Mouse (Mus musculus) gastrocnemius, adult 2 months (tissue): ENCODE measurements around the gene Edrf1. TPM values are rescaled to one million over a fixed set of nuclear protein-coding genes. Genes with fewer than 3 reads are reported as not detected.
A peak's percentile ranks its signal among the peaks of the same experiment; 100 is the strongest.

Experiments used
- DNase-seq: peaks from one replicate; pipeline ENCODE4 v3.0.0; 2022
- H3K27ac ChIP-seq: fragments of 200-600 bp; 2 replicates; pipeline ENCODE4 v1.8.1; 2022; ENCODE audit warnings: mild to moderate bottlenecking
- H3K4me3 ChIP-seq: fragments of 200-600 bp; 2 replicates; pipeline ENCODE4 v1.8.1; 2022; ENCODE audit warnings: mild to moderate bottlenecking, moderate library complexity
- CTCF ChIP-seq: fragments of 200-600 bp; IDR thresholded peaks from 2 replicates; pipeline ENCODE4 v1.8.1; 2022; ENCODE audit warnings: antibody characterized with exemption, mild to moderate bottlenecking, moderate library complexity
- intact Hi-C: fragments of 180-260 bp; cut with DNase I; formaldehyde crosslinking; loops from one replicate; pipeline ENCODE4 v1.15.1; 2025
- total RNA-seq, 2 experiments: library from RNA; stranded (reverse); gene quantifications; 2 replicates each; pipeline ENCODE4 v1.2.3; 2021

Edrf1 gene
- total RNA-seq, 2 experiments from 2014 or later: 8.5 TPM

GRCm38 (mm10) chr7:133623226-133623625, 14.1 kb upstream of the Edrf1 start:
- intact Hi-C loops: no loop called here
- H3K4me3 ChIP-seq: no peak overlapping the region
- DNase-seq: no peak
- no peak overlapping the region for H3K27ac ChIP-seq
- TF ChIP-seq CTCF: no peak

GRCm38 (mm10) chr7:133627184-133627936, 10.0 kb upstream of the Edrf1 start:
- no peak for TF ChIP-seq CTCF
- no peak for DNase-seq
- intact Hi-C loops: no loop called here
- H3K4me3 ChIP-seq: no peak overlapping the region
- no peak overlapping the region for H3K27ac ChIP-seq

DNA sequence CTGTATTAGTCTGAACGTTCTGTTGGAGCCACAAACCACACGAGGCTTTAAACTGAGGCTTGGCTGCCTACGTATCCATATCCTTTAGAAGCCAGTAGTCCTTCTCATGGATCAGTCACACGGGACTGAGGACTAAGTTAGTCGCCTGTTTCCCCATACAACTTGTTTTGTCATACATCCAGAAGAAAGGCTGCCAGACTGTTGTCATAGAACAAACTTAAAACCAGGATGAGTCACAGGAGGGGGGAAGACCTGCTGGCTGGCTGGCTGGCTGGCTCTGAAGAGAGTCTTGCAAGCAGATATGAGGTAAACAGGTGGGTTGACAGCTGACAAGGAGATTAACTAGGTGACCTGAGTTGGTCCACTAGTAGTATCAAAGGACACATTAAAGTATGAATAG, 6.5 kb upstream of the Edrf1 start:
- Histone ChIP-seq H3K27ac (no peak overlapping the region), H3K4me3 (no peak overlapping the region)
- intact Hi-C loops: loop anchor here (10.0 kb wide), 2 partner anchors 446 to 586 kb away; no protein-coding TSS in a partner anchor
- DNase-seq: no peak
- TF ChIP-seq CTCF: no peak

- no peak overlapping the region for H3K4me3 ChIP-seq
- TF ChIP-seq CTCF: peak; percentile 71
- H3K27ac ChIP-seq: no peak overlapping the region
- peak; percentile 57 for DNase-seq
- intact Hi-C loops: loop anchor here (10.0 kb wide), 2 partner anchors 448 to 588 kb away; no protein-coding TSS in a partner anchor
Observed at GRCm38 (mm10) chr7:133632476-133632875, 4.9 kb upstream of the Edrf1 start.

- no peak for DNase-seq
- intact Hi-C loops: loop anchor here (5.0 to 10.0 kb wide), 4 partner anchors 72 to 590 kb away; partner anchors contain the start of genes Bccip, Ctbp2 and Fgfr2
- no peak overlapping the region for H3K4me3 ChIP-seq
- H3K27ac ChIP-seq: no peak overlapping the region
- no peak for TF ChIP-seq CTCF
Observed at GRCm38 (mm10) chr7:133634932-133635650, 2.3 kb upstream of the Edrf1 start.

GRCm38 (mm10) chr7:133636738-133637352, 498 bp upstream of the Edrf1 start:
- intact Hi-C loops: loop anchor here (5.0 to 10.0 kb wide), 4 partner anchors 70 to 592 kb away; partner anchors contain the start of genes Bccip, Ctbp2 and Fgfr2
- TF ChIP-seq CTCF: peak; percentile 90
- Histone ChIP-seq H3K4me3 (peak overlapping the region; percentile 90), H3K27ac (peak overlapping the region; percentile 97)
- DNase-seq: peak; percentile 90

GRCm38 (mm10) chr7:133638306-133638705, 963 bp downstream of the Edrf1 start:
- no peak for DNase-seq
- TF ChIP-seq CTCF: no peak
- H3K27ac ChIP-seq: peak overlapping the region; percentile 97
- intact Hi-C loops: loop anchor here (5.0 to 10.0 kb wide), 4 partner anchors 69 to 594 kb away; partner anchors contain the start of genes Bccip, Ctbp2 and Fgfr2
- peak overlapping the region; percentile 90 for H3K4me3 ChIP-seq

DNA sequence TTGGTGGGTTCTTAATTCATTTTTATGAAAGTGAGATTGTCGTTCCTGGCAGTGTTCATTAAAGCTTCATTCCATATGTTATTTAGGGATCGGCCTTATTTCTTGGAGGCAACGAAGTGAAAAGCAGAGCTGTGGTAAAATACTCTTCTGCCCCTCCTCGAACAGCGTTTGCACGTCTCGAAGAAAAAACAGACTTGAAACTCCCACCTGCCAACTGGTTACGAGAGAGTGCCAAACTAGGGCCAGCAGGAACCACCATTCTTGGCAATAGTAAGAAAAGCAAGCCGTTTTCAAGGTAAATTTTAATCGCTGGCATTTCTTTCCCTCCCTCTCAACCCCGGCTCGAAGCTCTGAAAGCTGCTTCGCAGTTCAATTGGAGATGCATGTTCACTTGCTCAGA, 1.5 kb downstream of the Edrf1 start:
- Histone ChIP-seq H3K27ac (no peak overlapping the region; the same call in 1 of the 2 replicates), H3K4me3 (peak overlapping the region; percentile 90)
- intact Hi-C loops: loop anchor here (5.0 to 10.0 kb wide), 4 partner anchors 68 to 594 kb away; partner anchors contain the start of genes Bccip, Ctbp2 and Fgfr2
- no peak for TF ChIP-seq CTCF
- DNase-seq: no peak

DNA sequence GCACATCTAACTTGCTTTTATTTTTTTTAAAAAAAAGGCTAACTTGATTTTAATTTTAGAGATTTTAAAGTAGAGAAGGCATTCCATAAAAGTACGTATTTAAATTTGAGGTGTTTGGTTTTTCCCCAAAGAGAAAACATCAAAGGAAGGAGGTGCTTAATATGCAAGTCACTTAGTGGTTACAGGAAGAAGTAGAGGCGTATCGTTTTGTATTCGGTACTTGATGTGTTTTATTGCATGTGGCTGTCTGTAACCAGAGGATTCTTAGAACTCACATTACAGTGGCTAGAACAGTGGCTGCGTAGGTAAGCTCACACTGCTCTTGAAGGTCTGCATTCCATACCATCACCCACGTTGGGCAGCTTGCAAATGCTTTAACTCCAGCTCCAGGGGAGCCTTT, 8.4 kb downstream of the Edrf1 start:
- no peak for TF ChIP-seq CTCF
- no peak overlapping the region for H3K4me3 ChIP-seq
- H3K27ac ChIP-seq: no peak overlapping the region
- DNase-seq: no peak
- intact Hi-C loops: no loop called here

GRCm38 (mm10) chr7:133662467-133662866, 25.1 kb downstream of the Edrf1 start:
- Histone ChIP-seq H3K4me3 (no peak overlapping the region), H3K27ac (no peak overlapping the region)
- intact Hi-C loops: no loop called here
- no peak for TF ChIP-seq CTCF
- DNase-seq: no peak

- H3K4me3 ChIP-seq: no peak overlapping the region
- intact Hi-C loops: no loop called here
- TF ChIP-seq CTCF: peak; percentile 32
Observed at GRCm38 (mm10) chr7:133669071-133669470, 31.7 kb downstream of the Edrf1 start.

DNA sequence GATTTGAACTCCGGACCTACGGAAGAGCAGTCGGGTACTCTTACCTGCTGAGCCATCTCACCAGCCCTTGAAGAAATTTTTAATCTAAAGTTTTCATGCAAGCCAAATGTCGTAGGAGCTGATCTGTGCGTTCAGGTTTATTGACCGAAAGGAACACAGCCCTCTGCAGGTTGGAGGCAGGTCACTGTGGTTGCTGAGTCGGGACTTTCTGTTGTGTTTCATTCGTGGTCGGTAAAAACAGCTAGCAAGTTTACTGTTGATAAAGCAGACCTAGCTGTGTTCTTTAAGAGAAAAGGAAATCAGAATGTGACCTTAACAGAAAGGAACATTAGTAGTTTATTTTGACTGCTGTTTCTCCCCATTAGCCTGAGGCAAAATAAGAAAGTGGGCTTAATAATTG, 32.6 kb downstream of the Edrf1 start:
- Histone ChIP-seq H3K4me3 (no peak overlapping the region), H3K27ac (no peak overlapping the region)
- intact Hi-C loops: loop anchor here (2.0 kb wide), 1 partner anchor 113 kb away; the partner anchor contains the start of gene Dhx32
- TF ChIP-seq CTCF: no peak
- no peak for DNase-seq

More at GRCm38 (mm10) chr7:133669071-133669470, 31.7 kb downstream of the Edrf1 start:
- no peak for DNase-seq
- H3K27ac ChIP-seq: no peak overlapping the region
